Mouse (Mus musculus) cortical plate, adult 2 months (tissue): ENCODE results near the gene Lypd8.

Source experiments
- CTCF ChIP-seq: fragments of 200-500 bp; IDR thresholded peaks from 2 replicates; pipeline ENCODE4 v1.5.1; 2011; ENCODE audit warnings: mild to moderate bottlenecking, control low read depth, low read length; ENCODE audit not compliant: insufficient read depth; ENCODE audit errors: extremely low read depth
- POLR2A ChIP-seq: fragments of 200-500 bp; IDR thresholded peaks from 2 replicates; pipeline ENCODE4 v1.6.1; 2011; ENCODE audit warnings: mild to moderate bottlenecking, low read length, control low read depth; ENCODE audit not compliant: insufficient read depth; ENCODE audit errors: extremely low read depth

- no peak for TF ChIP-seq POLR2A
- TF ChIP-seq CTCF, result no peak
Measured at GRCm38 (mm10) chr11:58420815-58421214, 42.0 kb downstream of the Lypd8 start, which contains the start of gene 1810065E05Rik.
